Mouse (Mus musculus) adrenal gland, adult 18-20 months (tissue): ENCODE results near the gene Tmem39a. TPM values are rescaled to one million over a fixed set of nuclear protein-coding genes. Genes with fewer than 3 reads are reported as not detected.

Experiments
- DNase-seq, 2 experiments: peaks; one replicate each; pipeline ENCODE4 v3.0.0; 2021 to 2022; ENCODE audit warnings: low spot score in 2 of 2
- total RNA-seq, 2 experiments: library from RNA; stranded (reverse); gene quantifications; 1 replicate in 1 of 2; 2 replicates in 1 of 2; pipeline ENCODE4 v1.2.3; 2021

The Tmem39a gene
- total RNA-seq, 2 experiments from 2014 or later, result 71.5 to 78.4 TPM

DNA sequence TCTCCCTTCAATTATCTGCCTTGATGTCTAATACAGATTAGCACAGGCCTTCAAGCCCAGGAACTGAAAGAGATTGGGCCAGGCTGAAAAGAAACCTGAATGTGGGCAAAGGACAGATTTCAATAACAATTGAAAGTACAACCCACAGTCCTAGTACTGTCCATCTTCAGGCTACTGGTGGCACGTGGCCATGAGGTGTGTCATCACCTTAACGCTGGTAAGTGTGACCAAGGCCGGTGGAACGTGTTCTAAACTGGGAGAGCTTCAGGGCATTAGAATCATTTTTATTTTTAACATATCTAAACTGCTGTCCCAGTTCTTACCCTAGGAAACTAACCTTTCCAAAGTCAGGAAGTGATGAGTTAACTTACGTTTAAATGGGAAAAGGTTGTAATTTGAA is 28.7 kb downstream of the Tmem39a start:
- DNase-seq, result no peak

DNA sequence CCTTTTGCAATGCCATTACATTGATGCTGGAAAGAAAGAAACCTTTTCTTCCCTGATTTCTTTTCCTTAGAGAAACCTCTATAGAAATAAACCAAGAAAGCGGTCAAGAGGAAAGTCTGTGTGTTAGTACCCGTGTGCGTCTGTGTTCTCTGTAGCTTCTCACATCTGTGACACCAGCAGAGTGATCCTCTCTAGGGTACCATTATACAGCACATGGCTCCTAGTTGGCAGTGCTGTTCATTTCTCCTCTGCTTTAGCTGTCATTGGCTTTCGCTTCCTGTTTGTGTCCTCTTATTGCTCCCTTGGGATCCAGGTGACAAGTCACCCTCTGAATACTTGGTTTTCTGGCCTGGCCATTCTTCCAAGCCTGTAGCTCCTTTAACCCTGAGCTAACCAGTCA is 29.1 kb downstream of the Tmem39a start:
- DNase-seq, result no peak

DNA sequence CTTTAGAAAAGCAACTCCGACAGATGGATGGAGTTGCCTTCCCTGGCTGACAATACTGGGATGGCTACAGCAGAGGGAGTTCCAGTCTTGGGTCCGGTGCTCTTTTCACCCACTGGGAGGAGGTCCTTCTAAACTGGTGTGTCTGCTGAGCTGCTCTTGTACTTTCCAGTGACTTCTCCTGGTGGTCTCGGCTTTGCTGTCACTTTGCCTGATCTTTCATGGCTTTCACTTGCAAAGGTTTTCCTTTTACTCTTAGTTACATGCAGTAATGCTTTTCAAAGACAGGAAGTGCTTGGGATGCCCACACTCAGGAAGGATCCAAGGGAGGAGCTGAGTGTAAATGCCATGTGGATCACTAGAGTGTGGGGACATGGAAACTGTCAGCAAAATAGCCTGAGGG is 33.0 kb downstream of the Tmem39a start:
- no peak for DNase-seq

DNA sequence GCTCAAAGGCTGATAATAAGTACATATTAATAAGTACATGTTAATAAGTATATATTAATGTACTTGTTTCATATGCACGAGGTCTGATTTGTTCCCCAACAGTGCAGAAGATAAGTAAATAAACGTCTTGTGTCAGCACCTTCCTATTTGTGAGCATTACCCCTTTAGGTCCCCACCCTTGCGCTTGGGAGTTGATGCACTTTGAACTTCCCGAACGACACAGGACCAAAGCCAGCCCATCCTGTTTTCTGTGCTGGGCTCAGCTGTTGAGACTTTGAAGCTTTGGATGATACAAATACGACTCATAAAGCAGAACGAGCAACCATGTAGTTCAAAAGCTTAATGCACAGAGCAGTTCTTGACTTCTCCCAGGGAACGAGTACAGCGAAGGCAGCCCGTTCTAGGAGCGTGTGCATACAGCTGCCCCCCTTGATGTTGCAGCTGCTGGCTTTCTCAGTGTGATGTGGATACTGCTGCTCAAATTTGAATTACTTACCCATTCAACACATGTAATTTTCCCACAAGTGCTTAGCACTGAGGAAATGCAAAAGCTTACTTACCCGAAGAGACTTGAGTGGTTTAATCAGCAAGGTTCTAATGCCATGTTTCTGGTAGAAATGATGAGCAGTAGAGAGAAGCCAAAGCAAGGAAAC is 33.7 kb downstream of the Tmem39a start:
- no peak for DNase-seq

DNA sequence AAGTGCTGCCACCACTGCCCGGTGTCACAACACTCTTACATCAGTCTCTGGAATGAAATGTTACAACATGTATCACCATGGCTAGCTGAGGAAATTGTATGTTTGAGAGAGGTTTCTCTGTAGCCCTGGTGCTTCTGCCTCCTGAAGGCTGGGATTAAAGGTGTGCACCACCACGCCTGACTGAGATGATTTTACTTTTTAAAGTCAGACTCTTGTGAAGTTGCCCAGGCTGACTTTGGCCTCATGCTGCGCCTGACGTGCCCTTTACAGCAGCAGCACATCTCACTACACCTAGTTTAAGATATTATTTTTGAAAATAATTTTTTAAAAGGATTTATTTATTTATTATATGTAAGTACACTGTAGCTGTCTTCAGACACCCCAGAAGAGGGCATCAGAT is 34.4 kb downstream of the Tmem39a start:
- DNase-seq, result no peak

DNA sequence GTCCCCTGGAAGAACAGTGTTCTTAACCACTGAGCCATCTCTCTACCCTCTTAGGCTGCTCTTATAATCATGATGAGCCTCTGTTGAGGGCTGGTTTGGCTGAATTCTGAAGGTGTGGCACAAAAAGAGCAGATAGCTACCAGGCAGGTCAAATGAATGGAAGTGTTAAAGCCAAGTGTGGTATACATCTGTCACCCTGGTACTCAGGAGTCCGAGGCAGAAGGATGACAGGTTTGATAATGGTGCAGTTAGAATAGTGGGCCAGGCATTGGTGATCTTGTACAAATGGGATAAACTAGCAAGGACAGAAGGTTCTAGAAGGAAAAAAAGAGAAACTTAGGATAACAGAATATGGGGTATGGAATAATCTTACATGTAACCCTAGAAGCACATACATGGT is 35.9 kb downstream of the Tmem39a start:
- no peak for DNase-seq

GRCm38 (mm10) chr16:38596099-38596498 is 37.6 kb downstream of the Tmem39a start:
- no peak for DNase-seq

GRCm38 (mm10) chr16:38596651-38597050 is 38.2 kb downstream of the Tmem39a start:
- DNase-seq, result no peak

DNA sequence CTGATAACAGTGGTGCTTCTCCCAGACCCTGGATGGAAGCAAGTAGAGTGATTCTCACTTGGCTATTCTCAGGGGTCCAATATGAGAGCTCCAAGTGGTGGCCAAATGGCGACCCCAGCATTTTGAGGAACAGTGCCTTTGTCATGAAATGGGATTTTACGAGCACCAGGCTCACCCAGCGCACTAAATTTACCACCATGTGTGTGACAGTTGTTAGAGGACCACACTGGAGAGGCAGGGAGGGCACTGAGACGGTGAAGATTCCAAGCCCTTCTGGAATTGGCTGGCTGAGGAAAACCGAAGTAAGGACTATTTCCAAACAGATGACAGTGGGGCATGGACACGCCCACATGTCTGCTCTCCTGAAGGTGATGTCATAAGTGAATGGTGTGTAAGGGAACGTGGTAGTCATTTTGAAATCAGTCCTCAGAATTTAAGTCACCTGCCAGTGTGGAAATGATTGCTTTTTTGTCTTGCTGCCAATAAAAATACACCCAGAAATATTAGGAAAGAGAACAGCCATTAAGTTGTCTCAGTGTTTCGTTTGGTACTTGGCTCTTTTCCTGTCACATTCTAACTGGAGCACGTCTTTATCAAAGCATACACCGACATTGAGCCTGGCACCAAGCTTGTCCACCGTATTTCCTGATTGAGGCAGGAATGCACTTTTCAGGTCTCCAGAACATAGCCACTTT is 40.6 kb downstream of the Tmem39a start:
- DNase-seq, result no peak

DNA sequence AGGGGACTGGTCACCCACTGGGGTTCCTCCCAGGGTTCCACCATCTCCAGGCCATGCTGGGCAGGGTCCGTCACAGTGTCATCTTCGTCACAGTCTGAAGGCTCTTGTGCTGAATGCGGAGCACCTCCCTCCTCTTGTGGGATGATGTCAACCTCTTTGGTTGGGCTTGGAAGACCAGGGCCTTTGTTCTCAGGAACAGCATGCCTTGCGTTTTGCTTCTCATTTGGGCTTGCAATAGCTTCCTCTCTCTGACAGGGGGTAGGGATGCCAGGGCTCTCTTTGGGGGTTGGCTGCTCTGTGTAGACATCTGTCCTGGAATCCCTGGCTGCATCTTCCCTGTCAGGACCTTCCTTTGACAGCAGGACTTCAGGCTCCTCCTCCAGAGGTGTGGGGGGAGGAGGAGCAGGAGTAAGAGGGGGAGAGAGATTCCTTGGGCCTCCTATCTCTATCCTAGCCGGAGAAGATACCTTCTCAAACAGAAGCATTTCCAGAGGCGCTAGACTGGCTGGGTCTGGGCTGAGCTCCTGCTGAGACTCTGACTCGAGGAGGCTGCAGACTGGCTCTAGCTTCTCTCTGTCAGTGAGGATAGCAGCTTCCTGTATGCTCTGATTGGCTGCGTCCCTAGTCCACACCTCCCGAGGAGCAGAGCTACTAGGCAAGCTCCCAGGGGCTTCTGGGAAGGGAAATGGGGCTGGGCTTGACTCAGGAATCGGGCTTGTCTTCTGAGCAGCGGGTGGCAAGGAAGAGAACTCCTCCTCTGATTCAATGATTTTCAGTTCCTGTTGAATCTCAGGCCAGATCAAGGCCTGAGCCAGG is 44.7 kb downstream of the Tmem39a start:
- DNase-seq, result no peak

DNA sequence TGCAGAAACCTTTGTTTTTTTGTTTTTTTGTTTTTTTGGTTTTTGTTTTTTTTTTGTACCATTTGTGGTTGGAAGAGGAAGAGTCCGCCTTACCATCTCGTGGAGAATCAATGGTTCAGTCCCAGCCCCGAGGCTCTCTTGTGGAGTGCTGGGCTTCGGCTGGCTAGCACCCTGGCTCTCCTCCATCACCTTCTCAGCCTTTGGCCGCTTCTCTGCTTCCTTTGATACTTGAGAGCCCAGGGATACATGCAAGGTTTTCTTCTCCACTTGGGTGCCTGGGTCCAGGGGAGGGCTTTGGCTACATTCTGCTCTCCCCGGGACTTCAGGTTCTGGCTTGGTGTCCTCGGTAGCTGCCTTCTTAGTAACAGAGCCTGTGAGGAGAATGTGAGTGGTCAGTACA is 48.0 kb downstream of the Tmem39a start:
- DNase-seq, result no peak

DNA sequence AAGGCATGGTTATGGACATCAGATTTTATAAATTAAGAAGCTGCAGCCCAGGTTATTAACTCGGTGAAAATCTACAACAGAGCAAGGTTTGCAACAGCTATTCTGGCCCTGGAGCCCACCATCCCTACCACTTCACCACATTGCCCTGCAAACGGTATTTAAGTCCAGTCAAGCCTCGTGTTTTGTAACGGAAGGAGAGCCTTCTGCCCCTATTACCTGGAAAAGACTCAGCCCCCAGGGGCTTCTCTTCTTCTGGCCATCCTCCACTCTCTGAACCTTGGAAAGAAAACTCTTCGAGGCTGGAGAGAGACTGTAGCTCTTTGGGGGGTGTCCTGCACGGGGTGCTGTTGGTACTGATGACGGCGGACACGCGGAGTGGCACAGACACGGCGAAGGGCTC is 50.2 kb downstream of the Tmem39a start:
- no peak for DNase-seq

DNA sequence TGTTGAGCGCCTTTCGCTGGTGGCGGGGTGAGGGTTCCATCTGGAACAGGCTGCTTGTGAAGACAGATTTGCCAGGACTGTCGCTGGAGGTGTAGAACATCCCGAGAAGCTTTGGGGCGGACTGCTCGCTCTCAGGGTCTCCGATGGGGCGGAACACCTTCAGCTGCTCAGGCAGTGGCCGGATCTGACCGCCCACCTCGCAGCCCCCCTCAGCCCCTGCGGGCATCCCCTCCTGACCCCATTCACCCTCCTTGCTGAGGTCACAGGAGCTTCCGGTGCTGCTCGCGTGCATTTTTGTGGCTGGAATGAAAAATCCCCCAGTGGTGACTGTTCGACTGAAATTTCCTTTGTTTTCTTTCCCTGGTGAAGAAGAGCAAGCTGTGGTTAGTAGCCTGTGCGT is 50.6 kb downstream of the Tmem39a start:
- DNase-seq, result no peak

DNA sequence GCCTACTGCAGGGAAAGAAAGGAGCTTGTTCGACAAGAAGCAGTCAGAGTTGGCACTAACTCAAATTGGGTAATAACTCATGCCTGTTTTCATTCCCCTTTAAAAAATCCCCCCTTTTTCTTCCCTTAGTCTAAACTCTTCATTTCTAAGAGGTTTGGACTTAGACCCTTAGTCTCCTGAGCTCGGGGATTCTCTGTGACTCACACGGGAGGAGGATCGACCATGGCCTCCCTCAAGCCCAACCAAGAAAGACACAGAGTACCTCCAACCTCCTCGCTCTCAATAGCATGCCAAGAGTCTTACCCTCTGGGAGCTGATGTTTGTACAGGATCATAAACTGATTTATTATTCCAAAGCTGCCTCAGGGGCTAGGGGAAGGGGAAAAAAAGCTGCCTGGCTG is 54.1 kb downstream of the Tmem39a start:
- no peak for DNase-seq

DNA sequence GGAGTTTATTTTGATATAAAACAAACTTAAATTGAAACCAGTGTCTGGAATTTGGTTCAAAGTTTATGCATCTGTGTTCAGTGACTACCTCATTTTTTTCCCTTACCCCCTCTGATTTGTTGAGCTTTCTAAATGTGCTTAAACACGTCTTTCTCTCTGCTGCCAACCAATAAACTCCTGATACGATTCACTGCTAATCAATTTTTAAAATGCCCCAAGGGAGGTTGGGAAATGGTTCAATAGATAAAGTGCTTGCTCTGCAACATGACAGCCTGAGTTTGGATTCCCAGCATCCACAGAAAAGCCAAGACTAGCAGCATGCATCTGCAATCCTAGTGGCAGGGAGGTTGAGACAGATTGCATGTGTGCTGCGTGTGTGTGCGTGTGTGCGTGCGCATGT is 55.1 kb downstream of the Tmem39a start:
- DNase-seq, result no peak

GRCm38 (mm10) chr16:38617977-38618376 is 59.5 kb downstream of the Tmem39a start:
- no peak for DNase-seq

- peak; percentile 73 to 80 for DNase-seq
These were observed 60.6 kb downstream of the Tmem39a start for GRCm38 (mm10) chr16:38619054-38619453.

GRCm38 (mm10) chr16:38620696-38621450 is 62.4 kb downstream of the Tmem39a start:
- peak in 1 of 2 experiments; percentile 35 for DNase-seq

DNA sequence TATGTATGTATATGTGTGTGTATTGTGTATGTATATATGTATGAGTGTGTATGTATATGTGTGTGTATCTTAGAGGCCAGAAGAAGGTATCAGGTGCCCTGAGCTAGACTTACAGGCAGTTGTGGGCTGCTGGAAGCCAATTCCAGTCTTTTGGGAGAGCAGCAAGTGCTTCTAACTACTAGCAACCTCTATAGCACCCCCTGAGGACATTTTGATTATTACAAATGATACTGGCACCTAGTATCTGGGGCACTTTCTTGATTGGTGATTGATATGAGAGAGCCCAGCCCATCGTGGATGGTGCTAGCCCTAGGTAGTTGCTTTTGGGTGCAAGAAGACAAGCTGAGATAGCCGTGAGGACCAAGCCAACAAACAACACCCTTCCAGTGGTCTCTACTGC is 63.8 kb downstream of the Tmem39a start:
- no peak for DNase-seq

DNA sequence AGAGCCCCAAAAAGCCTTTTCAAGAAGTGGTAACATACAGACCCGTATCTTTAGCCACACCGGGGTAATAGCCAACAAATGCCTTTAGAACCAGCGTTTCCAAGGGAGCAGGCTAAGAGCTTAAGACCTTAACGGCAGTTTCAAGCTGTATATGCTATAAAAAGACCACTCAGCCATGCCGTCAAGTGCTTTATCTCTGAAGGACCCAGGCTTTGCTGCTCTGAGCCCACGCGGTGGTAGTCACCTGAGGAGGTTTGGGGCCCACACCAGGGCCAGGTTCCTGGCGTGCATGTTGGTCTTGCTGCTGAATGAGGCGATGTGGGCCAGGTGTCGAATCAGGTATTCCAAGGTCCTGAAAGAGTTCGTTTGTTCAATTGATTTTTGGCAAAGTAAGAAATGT is 65.8 kb downstream of the Tmem39a start:
- DNase-seq, result no peak

GRCm38 (mm10) chr16:38625411-38625810 is 66.9 kb downstream of the Tmem39a start:
- no peak for DNase-seq
